Mouse (Mus musculus) ES-E14 (cell line): Measurements from ENCODE around the gene Ttn. TPM values are rescaled to one million over a fixed set of nuclear protein-coding genes. Genes with fewer than 3 reads are reported as not detected.

ENCODE experiments used
- DNase-seq: peaks from one replicate; pipeline ENCODE4 v3.0.0-alpha.2; 2013; ENCODE audit warnings: low read depth, low spot score
- H3K27ac ChIP-seq: 2 replicates; pipeline ENCODE4 v1.5.1; 2012; ENCODE audit warnings: low read depth, mild to moderate bottlenecking, low read length, moderate library complexity, mixed read lengths; ENCODE audit not compliant: poor library complexity, insufficient read depth, severe bottlenecking
- H3K36me3 ChIP-seq: 2 replicates; pipeline ENCODE4 v1.6.1; 2012; ENCODE audit warnings: mild to moderate bottlenecking, low read length, moderate library complexity, mixed read lengths; ENCODE audit not compliant: control insufficient read depth, poor library complexity, insufficient read depth, severe bottlenecking
- H3K4me1 ChIP-seq, 2 experiments: fragments of 150-350 bp in 1 of 2; sonication (generic) in 1 of 2; 2 replicates each; pipeline ENCODE4 v1.6.1; 2012; ENCODE audit warnings: low read length in 2 of 2, mild to moderate bottlenecking in 1 of 2, mixed read lengths in 1 of 2; ENCODE audit not compliant: control insufficient read depth in 2 of 2, insufficient read depth in 2 of 2, poor library complexity in 1 of 2
- H3K4me3 ChIP-seq, 2 experiments: fragments of 150-350 bp in 1 of 2; sonication (generic) in 1 of 2; 2 replicates each; pipeline ENCODE4 v1.5.1; 2012; ENCODE audit warnings: low read length in 2 of 2, low read depth in 1 of 2, mild to moderate bottlenecking in 1 of 2, mixed read lengths in 1 of 2; ENCODE audit not compliant: insufficient read depth in 1 of 2, poor library complexity in 1 of 2, severe bottlenecking in 1 of 2
- H3K9ac ChIP-seq: 2 replicates; pipeline ENCODE4 v1.6.1; 2012; ENCODE audit warnings: low read depth, mild to moderate bottlenecking, low read length, mixed read lengths; ENCODE audit not compliant: poor library complexity, insufficient read depth, severe bottlenecking
- H3K9me3 ChIP-seq: fragments of 150-350 bp; sonication (generic); 2 replicates; pipeline ENCODE4 v1.6.1; 2012; ENCODE audit warnings: low read depth, mild to moderate bottlenecking, low read length; ENCODE audit not compliant: control insufficient read depth, insufficient read depth
- CHD2 ChIP-seq: IDR thresholded peaks from 2 replicates; pipeline ENCODE4 v1.6.1; 2014; ENCODE audit warnings: mild to moderate bottlenecking, low read depth, low read length, inconsistent platforms
- HCFC1 ChIP-seq: IDR thresholded peaks from 2 replicates; pipeline ENCODE4 v1.6.1; 2012; ENCODE audit warnings: low read length, inconsistent platforms, borderline replicate concordance; ENCODE audit not compliant: insufficient read depth
- MAFK ChIP-seq: IDR thresholded peaks from 2 replicates; pipeline ENCODE4 v1.6.1; 2014; ENCODE audit warnings: mild to moderate bottlenecking, low read depth, low read length, inconsistent platforms; ENCODE audit not compliant: insufficient read depth
- ZC3H11A ChIP-seq: IDR thresholded peaks from 2 replicates; pipeline ENCODE4 v1.6.1; 2012; ENCODE audit warnings: low read depth, mild to moderate bottlenecking, inconsistent platforms, low read length, borderline replicate concordance
- ZNF384 ChIP-seq: IDR thresholded peaks from 2 replicates; pipeline ENCODE4 v1.6.1; 2012; ENCODE audit warnings: low read depth, low read length, inconsistent platforms
- in situ Hi-C, 2 experiments: fragments of 600-800 bp; cut with MboI; formaldehyde crosslinking; loops; one replicate each; pipeline ENCODE4 v1.15.1; 2025; ENCODE audit warnings: low sequenced_read_pairs in 2 of 2, inconsistent platforms in 1 of 2; ENCODE audit not compliant: unreplicated experiment in 2 of 2
- total RNA-seq: library from RNA; depleted of rRNA; stranded (reverse); fragments of 300-350 nt; gene quantifications from 2 replicates; pipeline ENCODE4 v1.2.3, GENCODE M21; 2012

The Ttn gene
- total RNA-seq, 1 experiment, result 19.9 TPM

DNA sequence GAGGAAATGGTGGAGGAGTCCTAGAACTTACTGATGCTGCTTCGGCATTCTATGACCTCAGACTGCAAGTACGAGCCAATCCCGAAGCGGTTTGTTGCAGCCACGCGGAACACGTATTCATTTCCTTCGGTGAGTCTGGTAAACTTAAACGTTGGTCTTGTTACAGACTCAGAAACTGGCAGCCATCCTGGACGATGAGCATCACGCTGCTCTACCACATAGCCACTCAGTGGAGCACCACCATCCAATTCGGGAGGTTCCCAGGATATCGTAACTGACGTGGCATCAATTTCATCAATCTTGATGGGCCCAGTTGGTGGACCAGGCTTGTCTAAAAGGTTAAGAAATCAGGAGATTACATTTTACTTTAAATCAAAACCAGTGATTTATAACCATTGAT lies 262.7 kb downstream of the Ttn start:
- Histone ChIP-seq H3K27ac (no peak overlapping the region), H3K4me1 (no peaks in the 10 kb centered on the region), H3K9ac (no peak overlapping the region), H3K36me3 (peaks cover 12% of the 10 kb centered on the region), H3K4me3 (no peak overlapping the region), H3K9me3 (no peaks in the 10 kb centered on the region)
- DNase-seq, result no peak
- in situ Hi-C loops, result no loop called here
- TF ChIP-seq CHD2 (no peak), HCFC1 (no peak), ZC3H11A (no peak), ZNF384 (no peak), MAFK (no peak)

DNA sequence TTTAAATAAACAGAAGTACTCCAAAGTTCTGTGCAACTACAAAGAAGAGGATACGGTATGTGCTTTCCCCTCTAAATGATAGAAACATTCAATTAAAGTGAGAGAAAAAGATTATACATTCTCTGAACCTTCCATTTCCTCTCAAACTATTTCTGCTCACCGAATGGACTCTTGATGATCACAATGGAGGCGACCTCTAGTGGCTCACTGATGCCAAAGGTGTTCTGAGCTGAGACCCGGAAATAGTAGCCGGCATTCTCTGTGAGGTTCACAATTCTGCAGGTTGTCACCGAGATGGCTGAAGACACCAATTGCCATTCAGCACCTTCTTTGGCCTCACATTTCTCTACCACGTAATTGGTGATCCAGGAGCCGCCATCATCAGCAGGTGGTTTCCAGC lies 267.4 kb downstream of the Ttn start:
- H3K36me3 ChIP-seq, result peaks cover 19% of the 10 kb centered on the region
- no peak overlapping the region for H3K4me3 ChIP-seq
- in situ Hi-C loops, result no loop called here
- DNase-seq, result peak; percentile 28
- no peak overlapping the region for H3K9ac ChIP-seq
- H3K9me3 ChIP-seq, result no peaks in the 10 kb centered on the region
- 0 out of 4 replicates have a peak, but pooled peaks cover 0 to 1% of the 10 kb centered on the region in 2 experiments for H3K4me1 ChIP-seq
- no peak for TF ChIP-seq ZC3H11A
- no peak for TF ChIP-seq ZNF384
- no peak for TF ChIP-seq HCFC1
- TF ChIP-seq MAFK, result no peak
- no peak for TF ChIP-seq CHD2
- H3K27ac ChIP-seq, result no peak overlapping the region

DNA sequence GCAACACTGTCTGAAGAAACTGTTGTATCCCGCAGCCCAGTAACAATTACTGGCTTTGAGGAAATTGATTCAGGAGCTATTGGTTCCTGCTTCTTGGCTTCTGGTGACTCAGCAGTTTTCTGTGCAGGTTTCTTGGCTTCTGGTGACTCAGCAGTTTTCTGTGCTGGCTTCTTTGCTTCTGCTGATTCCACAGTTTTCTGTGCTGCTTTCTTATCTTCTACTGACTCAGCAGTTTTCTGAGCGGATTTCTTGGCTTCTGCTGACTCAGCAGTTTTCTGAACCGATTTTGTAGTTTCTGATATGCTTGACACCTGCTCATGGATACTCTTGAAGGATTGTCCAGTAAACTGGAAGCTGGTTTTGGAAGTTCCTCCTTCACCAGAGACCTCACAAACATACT lies 273.8 kb downstream of the Ttn start:
- Histone ChIP-seq H3K27ac (no peak overlapping the region), H3K36me3 (peaks cover 29% of the 10 kb centered on the region), H3K9me3 (no peaks in the 10 kb centered on the region), H3K4me1 (0 out of 4 replicates have a peak, but pooled peaks cover 0 to 1% of the 10 kb centered on the region in 2 experiments), H3K9ac (no peak overlapping the region), H3K4me3 (no peak overlapping the region)
- DNase-seq, result no peak
- in situ Hi-C loops, result no loop called here
- TF ChIP-seq MAFK (peak; percentile 100), ZNF384 (no peak)

DNA sequence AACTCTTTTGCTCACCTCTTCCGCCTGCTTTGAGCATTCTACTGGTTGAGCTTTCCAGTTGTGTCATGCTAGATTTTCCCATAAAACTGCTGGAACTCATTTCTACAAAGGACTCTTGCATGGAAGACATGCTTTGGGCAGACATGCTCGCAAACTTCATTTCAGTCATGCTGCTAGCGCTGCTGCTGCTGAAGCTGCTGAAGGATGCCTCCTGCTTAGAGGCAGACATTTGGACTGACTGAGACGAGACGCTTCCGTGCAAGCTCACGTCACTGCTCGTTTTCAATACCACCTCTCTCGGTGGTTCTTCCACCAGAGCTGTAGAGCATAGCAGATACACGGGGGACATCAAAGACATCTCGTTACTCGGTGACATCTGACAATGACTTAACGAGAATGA lies 276.7 kb downstream of the Ttn start:
- Histone ChIP-seq H3K9me3 (no peaks in the 10 kb centered on the region), H3K4me1 (no peaks in the 10 kb centered on the region), H3K4me3 (no peak overlapping the region), H3K9ac (no peak overlapping the region), H3K36me3 (peaks cover 20% of the 10 kb centered on the region), H3K27ac (no peak overlapping the region)
- no peak for DNase-seq
- TF ChIP-seq MAFK, result no peak
- in situ Hi-C loops, result no loop called here

DNA sequence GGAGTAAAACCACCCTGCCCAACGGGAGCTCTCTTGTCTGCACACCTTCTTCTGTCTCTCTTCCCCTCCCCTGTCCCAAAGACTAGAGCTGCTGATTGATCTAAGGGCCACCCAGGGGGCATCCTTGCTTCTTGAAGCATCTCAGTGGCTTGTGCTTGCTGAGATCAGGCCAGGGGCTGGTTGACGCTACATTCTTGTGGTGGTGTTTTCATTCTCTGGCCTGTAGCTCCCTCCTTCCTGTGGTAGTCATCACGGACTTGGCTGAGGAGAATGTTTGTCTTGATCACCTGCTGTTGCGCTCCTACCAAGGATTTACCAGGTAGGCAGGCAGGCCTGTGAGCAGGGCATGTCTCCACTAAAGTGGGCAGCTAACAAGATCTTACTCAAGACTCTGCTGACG lies 279.6 kb downstream of the Ttn start:
- no peak for TF ChIP-seq CHD2
- no peak for TF ChIP-seq HCFC1
- no peak for TF ChIP-seq MAFK
- TF ChIP-seq ZNF384, result no peak
- H3K27ac ChIP-seq, result no peak overlapping the region
- H3K36me3 ChIP-seq, result peaks cover 12% of the 10 kb centered on the region
- no peak overlapping the region for H3K9ac ChIP-seq
- H3K4me1 ChIP-seq, result no peaks in the 10 kb centered on the region; a peak in 1 of 4 replicates
- no peak overlapping the region for H3K4me3 ChIP-seq
- no peaks in the 10 kb centered on the region for H3K9me3 ChIP-seq
- in situ Hi-C loops, result no loop called here
- DNase-seq, result no peak
